Mouse (Mus musculus) gastrocnemius, postnatal 36 days (tissue): ENCODE measurements around the gene Ndufb2. TPM values are rescaled to one million over a fixed set of nuclear protein-coding genes. Genes with fewer than 3 reads are reported as not detected.

Source experiments
- DNase-seq, 2 experiments: peaks; one replicate each; pipeline ENCODE4 v3.0.0; 2022
- intact Hi-C: fragments of 180-260 bp; cut with DNase I; formaldehyde crosslinking; loops from one replicate; pipeline ENCODE4 v1.15.1; 2025
- total RNA-seq, 2 experiments: library from RNA; stranded (reverse); gene quantifications; 2 replicates each; pipeline ENCODE4 v1.2.3; 2021

Ndufb2 gene
- total RNA-seq, 2 experiments from 2014 or later, result 403 to 433 TPM

DNA sequence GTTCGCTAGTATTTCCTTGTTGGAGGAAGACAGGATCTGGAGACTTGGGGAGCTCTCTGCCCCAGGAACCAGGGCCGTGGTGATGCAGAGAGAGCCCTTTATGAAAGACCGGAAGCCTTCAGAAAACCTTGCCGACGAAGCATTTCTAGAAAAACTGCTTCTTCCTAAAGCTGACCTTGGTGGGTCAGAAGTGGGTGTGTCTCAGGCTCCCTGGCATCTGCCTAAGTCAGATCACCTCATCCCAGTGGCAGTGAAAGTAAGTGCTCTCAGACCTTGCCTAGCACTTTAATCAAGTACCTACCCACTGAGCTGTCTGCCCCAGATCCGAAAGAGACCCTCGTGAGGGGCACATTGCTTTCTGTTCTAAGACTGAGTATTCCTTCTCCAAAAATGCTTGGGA, 17.4 kb upstream of the Ndufb2 start:
- intact Hi-C loops, result no loop called here

GRCm38 (mm10) chr6:39579552-39579951, 12.8 kb upstream of the Ndufb2 start:
- DNase-seq, result no peak
- intact Hi-C loops, result no loop called here

More for the DNA sequence above, 17.4 kb upstream of the Ndufb2 start:
- no peak for DNase-seq

- DNase-seq, result no peak
- intact Hi-C loops, result no loop called here
Observed at GRCm38 (mm10) chr6:39580558-39580957, 11.8 kb upstream of the Ndufb2 start.

DNA sequence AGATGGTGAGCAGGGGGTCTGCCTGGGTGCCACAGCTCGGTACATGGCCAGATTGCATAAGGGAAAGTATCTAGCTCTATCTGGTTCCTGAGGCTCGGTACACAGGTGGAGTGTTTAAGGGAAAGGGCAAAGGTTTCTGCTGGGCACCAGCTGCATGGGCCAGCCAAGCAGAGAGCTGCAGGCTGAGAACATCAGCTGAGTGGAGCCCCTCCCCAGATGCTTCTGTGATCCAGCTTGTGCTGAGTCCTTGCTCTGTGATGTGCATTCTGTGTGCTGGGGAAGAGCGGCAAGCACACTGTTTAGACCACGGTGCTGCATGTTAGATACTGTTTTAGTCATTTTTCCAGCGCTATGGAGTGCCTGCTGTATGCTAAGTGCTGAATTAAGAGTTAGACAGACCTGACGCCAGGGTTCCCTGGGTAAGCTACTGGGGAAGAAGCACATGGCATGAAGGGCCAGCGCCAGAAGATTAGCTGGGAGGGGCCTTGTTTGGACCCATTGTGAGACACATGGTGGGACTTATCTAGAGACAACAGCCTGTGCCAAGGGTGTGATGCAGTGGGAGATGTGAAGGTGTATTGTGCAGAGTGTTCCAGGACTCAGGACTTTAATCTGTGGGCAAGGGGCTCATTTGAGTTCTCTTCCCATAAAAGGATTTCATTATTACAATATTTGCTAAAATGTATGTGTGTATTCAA, 11.1 kb upstream of the Ndufb2 start:
- DNase-seq, result no peak
- intact Hi-C loops, result no loop called here

DNA sequence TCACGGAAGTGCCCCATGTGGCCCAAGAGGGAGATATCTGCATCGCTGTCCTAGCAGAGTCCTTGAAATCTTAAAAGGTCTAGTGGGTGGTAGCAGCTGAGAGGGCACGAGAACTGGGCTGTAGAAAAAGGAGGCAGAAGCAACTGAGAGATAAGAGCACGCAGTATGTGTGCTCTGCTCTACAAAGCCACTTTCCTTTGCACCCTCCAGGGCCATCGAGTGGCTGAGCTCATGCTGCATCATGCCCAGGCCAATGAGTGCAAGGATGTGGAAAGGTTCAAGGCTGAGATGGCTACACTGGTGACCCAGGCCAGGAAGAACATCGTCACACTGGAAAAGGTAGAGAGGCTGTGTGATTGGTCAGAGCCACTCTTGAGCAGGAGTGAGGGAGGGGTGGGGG, 6.9 kb upstream of the Ndufb2 start, which contains the start of gene Gm42420:
Gene Gm42420, plus strand, starts transcription at position 237 of the 400 bp plus-strand sequence.
- intact Hi-C loops, result no loop called here
- no peak for DNase-seq

- intact Hi-C loops, result no loop called here
- no peak for DNase-seq
Observed at GRCm38 (mm10) chr6:39591481-39591880, 893 bp upstream of the Ndufb2 start.

DNA sequence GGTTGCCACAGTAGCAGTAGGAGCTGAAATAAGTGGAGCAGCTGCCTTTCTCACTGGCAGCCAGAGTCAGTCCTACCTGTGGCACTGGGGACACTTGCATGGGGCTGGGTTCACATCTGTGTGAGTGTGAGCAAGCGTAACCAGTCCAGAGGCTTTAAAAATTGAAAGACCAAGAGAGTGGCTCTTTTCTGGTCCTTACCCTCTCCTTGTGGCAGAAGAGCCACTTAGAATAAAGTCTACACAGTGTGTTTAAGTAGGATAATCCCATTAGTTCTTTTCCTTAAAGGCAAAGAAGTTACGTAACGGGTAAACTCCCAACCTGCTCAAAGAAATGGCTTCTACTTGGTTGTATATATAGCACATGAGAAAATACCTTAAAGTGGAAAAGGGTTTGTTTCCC, 8.5 kb downstream of the Ndufb2 start:
- DNase-seq, result no peak
- intact Hi-C loops, result no loop called here

GRCm38 (mm10) chr6:39601828-39602227, 9.5 kb downstream of the Ndufb2 start:
- no peak for DNase-seq
- intact Hi-C loops, result no loop called here

GRCm38 (mm10) chr6:39604565-39604964, 12.2 kb downstream of the Ndufb2 start:
- intact Hi-C loops, result no loop called here
- DNase-seq, result no peak

DNA sequence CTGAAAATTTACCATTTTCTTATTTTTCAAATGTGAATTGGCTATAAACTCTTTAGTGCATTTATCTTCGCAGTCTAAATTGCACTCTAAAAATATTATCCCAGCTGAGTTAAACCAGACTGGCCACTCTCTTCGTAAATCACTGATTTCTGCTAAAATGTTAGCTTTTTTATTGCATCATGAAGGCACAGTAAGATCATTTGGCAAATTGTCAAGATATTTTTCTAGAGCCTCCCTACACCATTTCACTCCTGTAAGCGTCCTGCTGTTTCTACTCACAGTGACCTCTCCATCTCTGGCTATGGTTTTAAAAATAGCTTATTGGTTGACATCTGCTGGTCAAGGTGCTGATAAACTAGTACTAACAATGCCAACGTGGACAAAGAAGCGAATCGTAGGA, 13.7 kb downstream of the Ndufb2 start:
- DNase-seq, result no peak
- intact Hi-C loops, result no loop called here

DNA sequence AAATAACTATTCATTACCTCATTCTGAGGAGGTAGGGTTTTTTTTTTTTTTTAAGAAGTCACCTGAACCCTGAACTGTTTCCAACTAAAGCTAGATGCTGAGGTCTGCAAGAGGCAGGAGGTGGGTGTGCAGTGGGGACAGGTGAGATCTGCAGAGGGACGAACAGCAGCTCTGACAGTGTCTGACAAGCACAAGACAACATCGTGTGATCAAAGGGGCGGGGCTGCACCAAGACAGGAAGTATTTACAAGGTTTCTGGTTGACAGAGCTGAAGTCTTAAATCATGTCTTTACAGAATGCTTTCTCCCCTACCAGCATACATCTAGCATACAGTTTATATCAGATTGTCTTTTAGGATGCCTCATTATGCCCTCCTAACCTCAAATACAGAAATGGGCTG, 14.5 kb downstream of the Ndufb2 start:
- intact Hi-C loops, result no loop called here
- no peak for DNase-seq

- intact Hi-C loops, result no loop called here
- DNase-seq, result no peak
Observed at GRCm38 (mm10) chr6:39607365-39607764, 15.0 kb downstream of the Ndufb2 start.

DNA sequence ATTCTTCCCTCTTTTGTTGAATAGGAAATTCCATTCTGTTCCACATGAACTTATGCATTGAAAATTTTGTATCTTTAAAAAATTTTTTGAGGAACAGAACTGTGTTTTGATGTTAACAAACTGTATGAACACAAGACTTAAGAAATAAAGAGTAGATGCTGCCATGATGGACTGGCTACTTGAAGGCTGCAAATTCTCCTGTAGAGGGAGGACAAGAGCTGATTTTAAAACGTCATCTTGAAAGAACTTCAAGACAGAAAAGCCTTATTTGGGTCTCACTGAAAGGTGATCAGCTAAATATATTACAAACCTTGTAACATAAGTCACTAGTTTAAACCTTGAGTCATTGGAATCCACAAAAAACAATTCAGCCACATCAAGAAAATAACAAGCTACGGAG, 17.8 kb downstream of the Ndufb2 start:
- no peak for DNase-seq
- intact Hi-C loops, result no loop called here

DNA sequence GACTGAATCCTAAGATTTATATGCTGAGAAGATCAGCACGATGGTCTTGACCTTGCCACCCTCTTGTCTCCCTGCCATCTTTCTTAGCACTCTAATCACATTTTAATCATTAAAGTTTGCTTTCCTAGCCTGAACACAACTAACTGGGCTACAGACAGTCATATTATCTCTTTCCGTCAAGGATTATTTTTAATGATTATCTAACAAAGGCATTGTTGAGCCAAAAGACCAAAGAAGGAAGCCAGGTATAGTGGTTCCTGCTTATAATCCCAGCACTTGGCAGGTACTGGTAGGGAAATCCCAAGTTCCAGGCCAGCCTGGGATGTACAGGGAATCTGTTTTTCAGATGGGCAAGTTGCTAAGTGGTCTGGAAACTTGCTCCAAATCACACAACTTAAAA, 18.9 kb downstream of the Ndufb2 start:
- intact Hi-C loops, result no loop called here
- no peak for DNase-seq

Other genes starting within 250 kb of the Ndufb2 start
- gene Slc37a3, start 214.9 kb upstream of the Ndufb2 start, total RNA-seq, result 10 to 100 TPM; 14.2 to 15.1 TPM
- not detected for gene Rab19, start 211.4 kb upstream of the Ndufb2 start, total RNA-seq
- 10 to 100 TPM; 15.6 to 18.4 TPM for gene Mkrn1, start 172.1 kb upstream of the Ndufb2 start, total RNA-seq
- 1 to 10 TPM; 3.0 to 3.2 TPM for gene Dennd2a, start 34.7 kb upstream of the Ndufb2 start, total RNA-seq
- 1 to 10 TPM; 3.9 to 6.9 TPM for gene Adck2, start 18.7 kb upstream of the Ndufb2 start, total RNA-seq
- under 1 TPM in 1 of 2 experiments, not detected in 1; 0.64 TPM for gene Gm42420, start 6.8 kb upstream of the Ndufb2 start, total RNA-seq
- 1 to 10 TPM; 5.1 to 7.1 TPM for gene Braf, start 132.9 kb downstream of the Ndufb2 start, total RNA-seq
- gene Mrps33, start 218.4 kb downstream of the Ndufb2 start, total RNA-seq, result 10 to 100 TPM; 52.9 to 57.6 TPM